Mouse (Mus musculus) heart, embryonic 14.5 days (tissue): Measurements from ENCODE around the gene Fam240b. TPM values are rescaled to one million over a fixed set of nuclear protein-coding genes. Genes with fewer than 3 reads are reported as not detected.
"Not testable (repeated sequence)": the region's sequence is repeated elsewhere in the genome, so short reads cannot be mapped to it uniquely, and the experiment has no call there.

Source experiments
- ATAC-seq: fragments of 200-750 bp; cut with Nextera tagmentation; 2 replicates; pipeline ENCODE4 v1.8.0; 2017; ENCODE audit warnings: low read depth, moderate TSS enrichment; ENCODE audit not compliant: insufficient number of reproducible peaks, insufficient read depth, low FRiP score
- H3K27ac ChIP-seq, 2 experiments: fragments of 200-500 bp in 1 of 2; fragments of 300-500 bp in 1 of 2; sonication (generic) in 1 of 2; replicated peaks in 1 of 2; 2 replicates each; pipeline ENCODE4 v1.5.1; 2012 to 2014; ENCODE audit warnings: low read depth in 2 of 2, low read length in 2 of 2, control low read depth in 1 of 2, mild to moderate bottlenecking in 1 of 2, mixed read lengths in 1 of 2; ENCODE audit not compliant: control insufficient read depth in 1 of 2, insufficient read depth in 1 of 2
- H3K27me3 ChIP-seq: fragments of 300-500 bp; sonication (generic); 2 replicates; pipeline ENCODE4 v1.6.1; 2014; ENCODE audit warnings: mild to moderate bottlenecking, low read length, control low read depth; ENCODE audit not compliant: control insufficient read depth, insufficient read depth
- H3K36me3 ChIP-seq: fragments of 300-500 bp; sonication (generic); 2 replicates; pipeline ENCODE4 v1.6.1; 2014; ENCODE audit warnings: mild to moderate bottlenecking, control low read depth, low read length, mixed read lengths; ENCODE audit not compliant: control insufficient read depth, insufficient read depth
- H3K4me1 ChIP-seq, 2 experiments: fragments of 200-500 bp in 1 of 2; fragments of 300-500 bp in 1 of 2; sonication (generic) in 1 of 2; 2 replicates each; pipeline ENCODE4 v1.6.1; 2012 to 2014; ENCODE audit warnings: low read length in 2 of 2, control low read depth in 1 of 2, mixed read lengths in 1 of 2; ENCODE audit not compliant: control insufficient read depth in 2 of 2, insufficient read depth in 2 of 2
- H3K4me2 ChIP-seq: fragments of 300-500 bp; sonication (generic); 2 replicates; pipeline ENCODE4 v1.6.1; 2014; ENCODE audit warnings: mild to moderate bottlenecking, low read length
- H3K4me3 ChIP-seq, 2 experiments: fragments of 200-500 bp in 1 of 2; fragments of 300-500 bp in 1 of 2; sonication (generic) in 1 of 2; 2 replicates each; pipeline ENCODE4 v1.5.1; 2012 to 2014; ENCODE audit warnings: low read length in 2 of 2, mild to moderate bottlenecking in 2 of 2, control low read depth in 1 of 2, low read depth in 1 of 2, moderate library complexity in 1 of 2; ENCODE audit not compliant: control insufficient read depth in 1 of 2, insufficient read depth in 1 of 2
- H3K9ac ChIP-seq: fragments of 300-500 bp; sonication (generic); 2 replicates; pipeline ENCODE4 v1.6.1; 2014; ENCODE audit warnings: mild to moderate bottlenecking, low read length
- H3K9me3 ChIP-seq: fragments of 300-500 bp; sonication (generic); 2 replicates; pipeline ENCODE4 v1.6.1; 2016; ENCODE audit warnings: low read length, control low read depth; ENCODE audit not compliant: control insufficient read depth
- WGBS: fragments of 180-500 bp; shearing (Covaris S2); extraction: QIAGEN DNeasy Blood & Tissue Kit; methylation state at CpG from one replicate; pipeline ENCODE4 v1.1.7; 2014; 5-methylcytosine and 5-hydroxymethylcytosine counted together
- polyA plus RNA-seq: library from polyadenylated mRNA; unstranded; fragments of >200 nt; fragmentation: Nextera tagmentation; extraction: Ambion mirVana; gene quantifications from 2 replicates; pipeline ENCODE4 v1.2.1, GENCODE M21; 2014

Gene Fam240b
- polyA plus RNA-seq, 1 experiment from 2014 or later: not detected

DNA sequence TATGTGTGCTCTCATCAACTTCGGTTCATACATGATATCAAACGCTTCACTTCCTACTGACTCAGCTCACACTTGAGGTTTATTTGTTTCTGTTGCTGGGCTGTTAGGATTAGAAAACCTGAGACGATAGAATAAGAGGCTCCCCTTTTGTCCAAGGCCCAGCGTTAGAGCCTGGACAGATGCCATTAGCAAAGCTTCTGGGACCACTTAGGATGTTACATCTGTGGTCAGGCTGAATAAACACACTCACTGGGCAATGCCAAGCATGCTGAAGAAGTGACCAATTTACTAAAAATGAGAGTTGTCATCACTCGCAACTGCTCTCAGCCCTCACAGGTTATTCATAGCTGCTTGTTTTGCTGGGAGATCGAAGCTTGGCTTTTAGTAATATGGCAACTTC is 7.7 kb downstream of the Fam240b start:
- ATAC-seq: no peak
- no peaks in the 10 kb centered on the region for H3K4me1 ChIP-seq
- H3K9me3 ChIP-seq: no peaks in the 10 kb centered on the region
- no peak overlapping the region for H3K9ac ChIP-seq
- H3K4me3 ChIP-seq: no peak overlapping the region
- no peak overlapping the region for H3K4me2 ChIP-seq
- no peaks in the 10 kb centered on the region for H3K36me3 ChIP-seq
- 70% methylated on average over 6 of the region's 6 CpGs for WGBS
- no peaks in the 10 kb centered on the region for H3K27me3 ChIP-seq
- H3K27ac ChIP-seq: no peak overlapping the region

DNA sequence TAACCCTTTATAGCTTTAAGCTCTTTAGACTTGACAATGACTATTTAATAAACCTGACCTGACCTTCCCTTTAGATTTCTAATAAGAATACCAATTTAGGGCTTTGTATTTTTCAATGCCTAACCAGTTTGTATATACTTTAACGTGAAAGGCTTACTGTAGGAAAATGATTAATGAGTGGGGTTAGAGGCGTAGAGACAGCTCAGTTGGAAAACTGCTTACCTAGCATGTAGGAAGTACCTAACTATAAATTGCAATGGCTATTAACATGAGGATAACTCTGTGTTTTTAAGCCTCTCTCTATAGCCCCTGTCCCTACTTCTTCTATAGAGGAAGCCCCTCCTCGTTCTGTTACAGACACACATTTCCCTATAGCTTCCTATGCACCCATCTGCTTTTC is 17.6 kb downstream of the Fam240b start:
- H3K36me3 ChIP-seq: no peaks in the 10 kb centered on the region
- no peak overlapping the region for H3K9ac ChIP-seq
- no peak for ATAC-seq
- no peaks in the 10 kb centered on the region for H3K4me1 ChIP-seq
- H3K4me3 ChIP-seq: no peak overlapping the region
- no peaks in the 10 kb centered on the region for H3K9me3 ChIP-seq
- 76% methylated on average over 3 of the region's 3 CpGs for WGBS
- no peaks in the 10 kb centered on the region for H3K27me3 ChIP-seq
- H3K27ac ChIP-seq: no peak overlapping the region
- no peak overlapping the region for H3K4me2 ChIP-seq

DNA sequence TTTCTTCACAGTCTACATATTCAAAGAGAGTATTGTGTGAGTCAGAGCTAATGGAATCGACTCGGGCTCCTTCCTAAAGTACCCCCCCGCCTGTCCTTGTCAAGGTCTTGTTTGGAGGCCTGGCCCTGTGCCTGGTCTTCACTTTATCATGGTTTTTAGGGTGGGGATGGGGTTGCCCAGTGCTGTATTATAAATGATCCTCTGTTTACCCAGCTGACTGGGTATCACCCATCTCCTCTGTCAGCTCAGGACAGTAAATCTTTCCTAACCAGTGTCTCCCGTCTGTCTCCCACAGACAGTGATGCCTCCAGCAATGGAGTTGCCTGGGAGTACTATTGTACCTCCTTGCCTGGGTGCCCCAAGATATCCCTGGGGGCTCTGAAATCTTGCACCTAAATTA is 19.6 kb downstream of the Fam240b start:
- ATAC-seq: no peak
- Histone ChIP-seq H3K36me3 (no peaks in the 10 kb centered on the region), H3K4me1 (no peaks in the 10 kb centered on the region), H3K9me3 (no peaks in the 10 kb centered on the region), H3K27ac (no peak overlapping the region), H3K4me3 (no peak overlapping the region), H3K9ac (no peak overlapping the region), H3K27me3 (no peaks in the 10 kb centered on the region), H3K4me2 (no peak overlapping the region)
- WGBS: 64% methylated on average over 4 of the region's 4 CpGs

DNA sequence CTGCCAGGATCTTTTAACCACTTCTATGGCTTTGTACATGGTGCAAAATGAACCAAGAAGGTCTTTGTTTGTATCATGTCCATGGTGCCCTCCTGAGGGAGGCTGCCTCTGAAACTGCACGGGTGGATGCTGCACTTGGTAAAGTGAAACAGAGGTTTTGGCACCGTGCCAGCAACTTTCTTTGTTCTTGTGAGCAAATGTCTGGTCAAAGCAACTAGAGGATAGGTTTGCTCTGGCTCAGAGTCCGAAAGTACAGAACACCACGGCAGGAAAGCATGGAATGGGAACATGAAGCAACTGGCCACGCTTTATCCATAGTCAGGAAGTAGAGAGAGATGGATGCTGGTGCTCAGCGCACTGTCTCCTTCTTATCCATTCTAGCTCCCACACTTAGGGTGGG is 29.7 kb downstream of the Fam240b start:
- Histone ChIP-seq H3K4me2 (no peak overlapping the region), H3K27me3 (no peaks in the 10 kb centered on the region), H3K9me3 (no peaks in the 10 kb centered on the region), H3K9ac (no peak overlapping the region), H3K27ac (no peak overlapping the region), H3K4me1 (no peaks in the 10 kb centered on the region; a peak in 1 of 4 replicates), H3K4me3 (no peak overlapping the region), H3K36me3 (no peaks in the 10 kb centered on the region)
- ATAC-seq: no peak
- 61% methylated on average over 6 of the region's 6 CpGs for WGBS

DNA sequence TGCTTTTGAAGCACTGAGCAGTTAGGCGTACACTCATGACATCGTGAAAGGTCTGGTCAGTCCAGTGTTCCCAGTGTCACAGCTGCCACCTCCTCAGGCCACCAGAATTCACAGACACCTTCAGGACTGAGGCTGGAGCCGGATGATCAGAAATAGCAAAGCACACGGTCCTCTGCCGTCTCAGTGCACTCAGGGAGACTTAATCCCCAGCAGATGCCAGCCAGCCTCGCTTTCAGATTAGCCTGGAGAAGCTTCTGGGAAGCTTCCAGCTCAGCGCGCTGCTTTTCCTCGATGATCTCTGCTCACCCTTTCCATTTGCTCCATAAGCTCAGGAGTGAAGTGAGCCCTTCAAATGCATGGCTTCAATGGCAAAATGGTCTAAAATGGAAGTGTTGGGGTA is 32.4 kb downstream of the Fam240b start:
- Histone ChIP-seq H3K4me2 (peak overlapping the region; percentile 13; the same call in 1 of the 2 replicates), H3K27ac (no peak overlapping the region), H3K9ac (no peak overlapping the region), H3K36me3 (no peaks in the 10 kb centered on the region), H3K9me3 (no peaks in the 10 kb centered on the region; the same call in 1 of the 2 replicates), H3K27me3 (no peaks in the 10 kb centered on the region), H3K4me3 (no peak overlapping the region), H3K4me1 (no peaks in the 10 kb centered on the region; a peak in 1 of 4 replicates)
- 36% methylated on average over 9 of the region's 9 CpGs for WGBS
- ATAC-seq: no peak

DNA sequence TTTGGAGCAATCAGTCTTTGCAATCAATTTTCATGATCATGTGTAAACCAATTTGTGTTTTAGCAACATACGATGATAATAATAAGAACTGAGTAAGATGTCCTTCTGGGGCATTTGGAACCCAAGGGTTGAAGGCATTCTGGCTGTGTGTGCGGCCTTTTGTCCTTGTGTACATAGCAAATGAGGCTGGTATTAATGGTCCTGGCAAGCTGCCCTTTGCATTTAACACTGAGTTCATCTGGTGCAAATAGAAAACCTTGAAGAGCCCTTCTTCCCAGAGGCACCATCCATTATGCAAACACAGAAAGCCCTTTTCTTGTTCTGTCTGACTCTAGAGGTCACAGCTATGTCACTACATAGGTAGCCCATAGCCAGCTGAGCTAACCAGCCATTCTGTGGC is 35.0 kb downstream of the Fam240b start:
- no peaks in the 10 kb centered on the region for H3K27me3 ChIP-seq
- no peaks in the 10 kb centered on the region for H3K36me3 ChIP-seq
- no peak overlapping the region for H3K27ac ChIP-seq
- WGBS: 76% methylated on average over 2 of the region's 2 CpGs
- no peak overlapping the region for H3K4me2 ChIP-seq
- no peaks in the 10 kb centered on the region; a peak in 1 of 4 replicates for H3K4me1 ChIP-seq
- no peak overlapping the region for H3K4me3 ChIP-seq
- H3K9me3 ChIP-seq: no peaks in the 10 kb centered on the region; the same call in 1 of the 2 replicates
- no peak overlapping the region for H3K9ac ChIP-seq
- ATAC-seq: no peak

DNA sequence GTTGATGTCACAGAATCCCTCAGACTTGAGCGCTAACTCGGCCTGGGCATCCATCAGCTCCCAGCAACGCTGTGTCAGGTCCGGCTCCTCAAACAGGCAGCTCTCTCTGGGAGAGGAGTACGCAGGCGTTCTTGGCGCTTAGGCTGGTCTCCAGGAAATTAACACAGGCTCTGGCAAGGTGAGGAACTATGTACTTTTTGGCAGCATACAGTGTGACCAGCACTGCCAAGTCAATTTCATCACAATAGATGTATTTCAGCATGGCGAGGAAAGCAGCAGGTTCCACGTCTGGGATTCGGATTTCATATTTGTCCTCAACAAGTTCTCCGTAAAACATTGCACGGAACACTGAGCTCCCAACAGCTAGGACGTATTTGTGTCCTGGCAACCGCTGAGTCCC is 39.4 kb downstream of the Fam240b start:
- WGBS: 84% methylated on average over 14 of the region's 14 CpGs
- no peak overlapping the region for H3K4me2 ChIP-seq
- ATAC-seq: no peak

DNA sequence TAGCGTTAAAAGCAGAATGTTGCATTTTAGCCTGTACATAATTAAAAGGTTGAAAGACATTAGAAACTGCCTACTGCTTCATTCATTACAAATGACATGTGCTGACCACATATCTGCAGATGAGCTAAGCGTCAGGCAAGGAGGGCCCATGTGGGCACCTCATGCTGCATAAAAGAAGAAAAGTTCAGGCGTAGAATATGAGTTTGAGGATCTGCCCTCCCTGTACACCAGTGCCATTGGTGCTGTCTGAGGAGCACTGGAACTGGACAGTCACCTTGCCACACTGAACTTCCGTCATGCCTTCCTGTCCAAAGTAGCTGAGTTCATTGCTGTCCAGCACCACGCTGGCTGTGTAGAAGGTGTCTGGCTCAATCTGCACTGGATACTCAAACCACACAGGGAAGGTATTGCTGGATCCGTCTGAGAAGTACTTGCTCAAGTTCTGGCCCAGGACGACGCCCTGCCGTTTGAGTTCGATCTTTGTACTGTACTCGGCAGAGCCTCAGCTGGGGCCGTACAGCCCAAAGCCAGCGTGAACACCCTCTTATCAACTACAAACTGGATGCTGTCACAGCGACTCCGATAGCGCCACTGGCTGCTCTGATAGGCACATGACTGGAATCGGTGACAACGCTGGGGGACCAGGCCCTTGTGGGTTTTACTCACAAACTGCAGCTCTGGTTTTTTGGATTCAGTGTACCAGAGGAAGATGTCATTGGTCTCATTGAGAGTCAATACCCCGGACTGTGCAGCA is 40.2 kb downstream of the Fam240b start:
- not testable (repeated sequence) for H3K4me1 ChIP-seq, H3K27ac ChIP-seq, H3K27me3 ChIP-seq, H3K4me2 ChIP-seq, ATAC-seq, H3K36me3 ChIP-seq, H3K9me3 ChIP-seq, H3K9ac ChIP-seq, H3K4me3 ChIP-seq
- 73% methylated on average over 19 of the region's 19 CpGs for WGBS

More for the DNA sequence above, 39.4 kb downstream of the Fam240b start:
- Histone ChIP-seq H3K27ac (no peak overlapping the region), H3K36me3 (no peaks in the 10 kb centered on the region), H3K4me1 (no peaks in the 10 kb centered on the region), H3K27me3 (no peaks in the 10 kb centered on the region), H3K9me3 (no peaks in the 10 kb centered on the region; the same call in 1 of the 2 replicates), H3K9ac (no peak overlapping the region), H3K4me3 (no peak overlapping the region)
